Mouse (Mus musculus) E14TG2a.4 (cell line): ENCODE data around the gene Noc3l.

Experiments
- CTCF ChIP-seq: conservative IDR thresholded peaks from 2 replicates; pipeline ENCODE4 v1.5.1; 2014; ENCODE audit warnings: low read length
- NANOG ChIP-seq: IDR thresholded peaks from 2 replicates; pipeline ENCODE4 v1.6.1; 2014; ENCODE audit warnings: borderline replicate concordance, low read length, mixed read lengths

DNA sequence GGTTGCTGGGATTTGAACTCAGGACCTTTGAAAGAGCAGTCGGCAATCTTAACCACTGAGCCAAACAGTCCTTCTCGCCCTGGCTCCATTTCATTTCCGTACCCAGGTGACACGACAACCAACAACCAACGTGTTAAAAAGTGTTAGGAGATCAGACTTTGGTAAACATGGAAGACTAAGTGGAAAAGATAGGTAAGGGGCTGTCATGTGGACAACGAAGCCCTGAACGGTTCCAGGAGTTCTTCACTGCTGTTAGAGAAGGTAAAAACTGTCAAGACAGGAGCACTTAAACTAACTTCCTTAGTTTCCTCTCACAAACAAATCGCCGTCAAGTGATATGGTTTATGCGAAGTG lies 17.0 kb upstream of the Noc3l start:
- TF ChIP-seq CTCF = no peak
- TF ChIP-seq NANOG = no peak
